Mouse (Mus musculus): ENCODE results near the gene Apol7b. TPM values are rescaled to one million over a fixed set of nuclear protein-coding genes. Genes with fewer than 3 reads are reported as not detected.

Gene Apol7b
- polyA plus RNA-seq, 1 experiment = not detected

GRCm38 (mm10) chr15:77382271-77382850, 64.9 kb downstream of the Apol7b start:
- no peak overlapping the region for H3K9ac ChIP-seq (ENCODE audit: low read depth, poor library complexity, severe bottlenecking)
- no peaks in the 10 kb centered on the region for H3K36me3 ChIP-seq (ENCODE audit: control insufficient read depth, insufficient read depth, low read length, poor library complexity, severe bottlenecking)
- H3K9me3 ChIP-seq (replicated peaks; ENCODE audit: control insufficient read depth, insufficient read depth, low read length, poor library complexity, severe bottlenecking) = no peaks in the 10 kb centered on the region
- H3K27me3 ChIP-seq (ENCODE audit: control insufficient read depth, insufficient read depth, low read length, poor library complexity, severe bottlenecking) = no peaks in the 10 kb centered on the region
- no peak overlapping the region for H3K27ac ChIP-seq (ENCODE audit: insufficient read depth, low read length)
- no peak overlapping the region for H3K4me3 ChIP-seq (ENCODE audit: low read depth, low read length)
- no peak for TF ChIP-seq POLR2A (IDR thresholded peaks at IDR 0.05; ENCODE audit: insufficient read depth, low read length)
- TF ChIP-seq EP300 (IDR thresholded peaks at IDR 0.05; ENCODE audit: insufficient read depth, low read depth, low read length) = no peak
- TF ChIP-seq CTCF (IDR thresholded peaks at IDR 0.05; ENCODE audit: low read depth, low read length) = no peak
- H3K4me1 ChIP-seq (ENCODE audit: control insufficient read depth, insufficient read depth, low read length) = no peaks in the 10 kb centered on the region

- TF ChIP-seq POLR2A (IDR thresholded peaks at IDR 0.05; ENCODE audit: insufficient read depth, low read length) (no peak), EP300 (IDR thresholded peaks at IDR 0.05; ENCODE audit: insufficient read depth, low read depth, low read length) (no peak), CTCF (IDR thresholded peaks at IDR 0.05; ENCODE audit: low read depth, low read length) (no peak)
- Histone ChIP-seq H3K27ac (ENCODE audit: insufficient read depth, low read length) (no peak overlapping the region), H3K36me3 (ENCODE audit: control insufficient read depth, insufficient read depth, low read length, poor library complexity, severe bottlenecking) (no peaks in the 10 kb centered on the region), H3K4me3 (ENCODE audit: low read depth, low read length) (no peak overlapping the region), H3K27me3 (ENCODE audit: control insufficient read depth, insufficient read depth, low read length, poor library complexity, severe bottlenecking) (no peaks in the 10 kb centered on the region), H3K9me3 (replicated peaks; ENCODE audit: control insufficient read depth, insufficient read depth, low read length, poor library complexity, severe bottlenecking) (no peaks in the 10 kb centered on the region), H3K4me1 (ENCODE audit: control insufficient read depth, insufficient read depth, low read length) (no peaks in the 10 kb centered on the region), H3K9ac (ENCODE audit: low read depth, poor library complexity, severe bottlenecking) (no peak overlapping the region)
Observed at GRCm38 (mm10) chr15:77381481-77381880, 65.8 kb downstream of the Apol7b start.

GRCm38 (mm10) chr15:77379921-77380320, 67.4 kb downstream of the Apol7b start:
- Histone ChIP-seq H3K9me3 (replicated peaks; ENCODE audit: control insufficient read depth, insufficient read depth, low read length, poor library complexity, severe bottlenecking) (no peaks in the 10 kb centered on the region), H3K27me3 (ENCODE audit: control insufficient read depth, insufficient read depth, low read length, poor library complexity, severe bottlenecking) (no peaks in the 10 kb centered on the region), H3K9ac (ENCODE audit: low read depth, poor library complexity, severe bottlenecking) (no peak overlapping the region), H3K4me1 (ENCODE audit: control insufficient read depth, insufficient read depth, low read length) (no peaks in the 10 kb centered on the region), H3K27ac (ENCODE audit: insufficient read depth, low read length) (no peak overlapping the region), H3K4me3 (ENCODE audit: low read depth, low read length) (no peak overlapping the region), H3K36me3 (ENCODE audit: control insufficient read depth, insufficient read depth, low read length, poor library complexity, severe bottlenecking) (no peaks in the 10 kb centered on the region)
- TF ChIP-seq EP300 (IDR thresholded peaks at IDR 0.05; ENCODE audit: insufficient read depth, low read depth, low read length) = no peak
- no peak for TF ChIP-seq CTCF (IDR thresholded peaks at IDR 0.05; ENCODE audit: low read depth, low read length)
- TF ChIP-seq POLR2A (IDR thresholded peaks at IDR 0.05; ENCODE audit: insufficient read depth, low read length) = no peak

GRCm38 (mm10) chr15:77377419-77377818, 69.9 kb downstream of the Apol7b start:
- no peaks in the 10 kb centered on the region for H3K4me1 ChIP-seq (ENCODE audit: control insufficient read depth, insufficient read depth, low read length)

GRCm38 (mm10) chr15:77376920-77377319, 70.4 kb downstream of the Apol7b start:
- Histone ChIP-seq H3K27ac (ENCODE audit: insufficient read depth, low read length) (no peak overlapping the region), H3K4me3 (ENCODE audit: low read depth, low read length) (no peak overlapping the region), H3K4me1 (ENCODE audit: control insufficient read depth, insufficient read depth, low read length) (no peaks in the 10 kb centered on the region), H3K27me3 (ENCODE audit: control insufficient read depth, insufficient read depth, low read length, poor library complexity, severe bottlenecking) (no peaks in the 10 kb centered on the region), H3K36me3 (ENCODE audit: control insufficient read depth, insufficient read depth, low read length, poor library complexity, severe bottlenecking) (no peaks in the 10 kb centered on the region), H3K9ac (ENCODE audit: low read depth, poor library complexity, severe bottlenecking) (no peak overlapping the region), H3K9me3 (replicated peaks; ENCODE audit: control insufficient read depth, insufficient read depth, low read length, poor library complexity, severe bottlenecking) (no peaks in the 10 kb centered on the region)
- TF ChIP-seq EP300 (IDR thresholded peaks at IDR 0.05; ENCODE audit: insufficient read depth, low read depth, low read length) = no peak
- TF ChIP-seq CTCF (IDR thresholded peaks at IDR 0.05; ENCODE audit: low read depth, low read length) = no peak
- TF ChIP-seq POLR2A (IDR thresholded peaks at IDR 0.05; ENCODE audit: insufficient read depth, low read length) = no peak

More at GRCm38 (mm10) chr15:77377419-77377818, 69.9 kb downstream of the Apol7b start:
- H3K9me3 ChIP-seq (replicated peaks; ENCODE audit: control insufficient read depth, insufficient read depth, low read length, poor library complexity, severe bottlenecking) = no peaks in the 10 kb centered on the region
- H3K9ac ChIP-seq (ENCODE audit: low read depth, poor library complexity, severe bottlenecking) = no peak overlapping the region
- no peaks in the 10 kb centered on the region for H3K36me3 ChIP-seq (ENCODE audit: control insufficient read depth, insufficient read depth, low read length, poor library complexity, severe bottlenecking)
- no peak overlapping the region for H3K27ac ChIP-seq (ENCODE audit: insufficient read depth, low read length)
- H3K4me3 ChIP-seq (ENCODE audit: low read depth, low read length) = no peak overlapping the region
- TF ChIP-seq EP300 (IDR thresholded peaks at IDR 0.05; ENCODE audit: insufficient read depth, low read depth, low read length) (no peak), POLR2A (IDR thresholded peaks at IDR 0.05; ENCODE audit: insufficient read depth, low read length) (no peak), CTCF (IDR thresholded peaks at IDR 0.05; ENCODE audit: low read depth, low read length) (no peak)
- H3K27me3 ChIP-seq (ENCODE audit: control insufficient read depth, insufficient read depth, low read length, poor library complexity, severe bottlenecking) = no peaks in the 10 kb centered on the region

Other genes with a start within 250 kb of the Apol7b start
- gene Rbfox2, start 140.5 kb downstream of the Apol7b start, polyA plus RNA-seq (2011; ENCODE audit: insufficient read depth, insufficient read length, low read depth, missing spikeins) = 78.1 and 78.3 TPM in 2 replicates
- not detected in 2 replicates for gene Apol7a, start 48.4 kb downstream of the Apol7b start, polyA plus RNA-seq (2011; ENCODE audit: insufficient read depth, insufficient read length, low read depth, missing spikeins)
- not detected in 2 replicates for gene Apol9a, start 36.4 kb downstream of the Apol7b start, polyA plus RNA-seq (2011; ENCODE audit: insufficient read depth, insufficient read length, low read depth, missing spikeins)
- gene Apol10a, start 29.6 kb upstream of the Apol7b start, polyA plus RNA-seq (2011; ENCODE audit: insufficient read depth, insufficient read length, low read depth, missing spikeins) = not detected in 2 replicates
- not detected in 2 replicates for gene Apol11a, start 60.8 kb upstream of the Apol7b start, polyA plus RNA-seq (2011; ENCODE audit: insufficient read depth, insufficient read length, low read depth, missing spikeins)
- not detected in 2 replicates for gene Apol7c, start 85.8 kb upstream of the Apol7b start, polyA plus RNA-seq (2011; ENCODE audit: insufficient read depth, insufficient read length, low read depth, missing spikeins)
- not detected in 2 replicates for gene 1700025B11Rik, start 114.4 kb upstream of the Apol7b start, polyA plus RNA-seq (2011; ENCODE audit: insufficient read depth, insufficient read length, low read depth, missing spikeins)
- gene Apol10b, start 148.6 kb upstream of the Apol7b start, polyA plus RNA-seq (2011; ENCODE audit: insufficient read depth, insufficient read length, low read depth, missing spikeins) = not detected in 2 replicates
- gene Gm36245, start 151.8 kb upstream of the Apol7b start, polyA plus RNA-seq (2011; ENCODE audit: insufficient read depth, insufficient read length, low read depth, missing spikeins) = not detected in 2 replicates
- gene Apol11b, start 195.8 kb upstream of the Apol7b start, polyA plus RNA-seq (2011; ENCODE audit: insufficient read depth, insufficient read length, low read depth, missing spikeins) = not detected in 2 replicates

All from ES-Bruce4 (cell line).